Mouse (Mus musculus): ENCODE results near the gene Scarb2. TPM values are rescaled to one million over a fixed set of nuclear protein-coding genes. Genes with fewer than 3 reads are reported as not detected.

The Scarb2 gene
- polyA plus RNA-seq, 1 experiment from 2014 or later = 26.7 TPM

GRCm38 (mm10) chr5:92410486-92410885 is 96.1 kb downstream of the Scarb2 start:
- H3K4me2 ChIP-seq (ENCODE audit: low read length) = no peak overlapping the region
- no peaks in the 10 kb centered on the region for H3K4me1 ChIP-seq (ENCODE audit: control insufficient read depth, insufficient read depth, low read length)
- H3K36me3 ChIP-seq (ENCODE audit: control insufficient read depth, insufficient read depth, low read length) = peaks cover 6% of the 10 kb centered on the region; the same call in 1 of the 2 replicates
- H3K9me3 ChIP-seq (replicated peaks; ENCODE audit: control insufficient read depth, low read length, poor library complexity, severe bottlenecking) = no peaks in the 10 kb centered on the region
- H3K27ac ChIP-seq (ENCODE audit: low read length) = no peak overlapping the region
- no peak for ATAC-seq
- no peak overlapping the region for H3K4me3 ChIP-seq (ENCODE audit: low read depth, low read length)
- WGBS = 87% methylated on average over 5 of the region's 5 CpGs
- H3K27me3 ChIP-seq (ENCODE audit: control insufficient read depth, insufficient read depth, low read depth, low read length) = no peaks in the 10 kb centered on the region
- no peak overlapping the region for H3K9ac ChIP-seq (ENCODE audit: low read depth, low read length)

GRCm38 (mm10) chr5:92409361-92410155 is 97.1 kb downstream of the Scarb2 start:
- Histone ChIP-seq H3K9me3 (replicated peaks; ENCODE audit: control insufficient read depth, low read length, poor library complexity, severe bottlenecking) (no peaks in the 10 kb centered on the region), H3K36me3 (ENCODE audit: control insufficient read depth, insufficient read depth, low read length) (peaks cover 6% of the 10 kb centered on the region; the same call in 1 of the 2 replicates), H3K27me3 (ENCODE audit: control insufficient read depth, insufficient read depth, low read depth, low read length) (no peaks in the 10 kb centered on the region), H3K4me3 (ENCODE audit: low read depth, low read length) (no peak overlapping the region), H3K4me2 (ENCODE audit: low read length) (no peak overlapping the region), H3K4me1 (ENCODE audit: control insufficient read depth, insufficient read depth, low read length) (no peaks in the 10 kb centered on the region), H3K9ac (ENCODE audit: low read depth, low read length) (no peak overlapping the region), H3K27ac (ENCODE audit: low read length) (no peak overlapping the region)
- 86% methylated on average over 9 of the region's 9 CpGs for WGBS
- no peak for ATAC-seq

GRCm38 (mm10) chr5:92404400-92404678 is 102.3 kb downstream of the Scarb2 start:
- Histone ChIP-seq H3K27ac (ENCODE audit: low read length) (no peak overlapping the region), H3K4me1 (ENCODE audit: control insufficient read depth, insufficient read depth, low read length) (no peaks in the 10 kb centered on the region), H3K4me2 (ENCODE audit: low read length) (no peak overlapping the region), H3K4me3 (ENCODE audit: low read depth, low read length) (no peak overlapping the region), H3K27me3 (ENCODE audit: control insufficient read depth, insufficient read depth, low read depth, low read length) (no peaks in the 10 kb centered on the region), H3K9me3 (replicated peaks; ENCODE audit: control insufficient read depth, low read length, poor library complexity, severe bottlenecking) (no peaks in the 10 kb centered on the region), H3K36me3 (ENCODE audit: control insufficient read depth, insufficient read depth, low read length) (no peaks in the 10 kb centered on the region), H3K9ac (ENCODE audit: low read depth, low read length) (no peak overlapping the region)
- 29% methylated on average over 2 of the region's 2 CpGs for WGBS
- no peak for ATAC-seq

- no peak overlapping the region for H3K27ac ChIP-seq (ENCODE audit: low read length)
- H3K36me3 ChIP-seq (ENCODE audit: control insufficient read depth, insufficient read depth, low read length) = no peaks in the 10 kb centered on the region
- WGBS = 47% methylated on average over 10 of the region's 10 CpGs
- H3K9ac ChIP-seq (ENCODE audit: low read depth, low read length) = no peak overlapping the region
- H3K4me3 ChIP-seq (ENCODE audit: low read depth, low read length) = no peak overlapping the region
- H3K9me3 ChIP-seq (replicated peaks; ENCODE audit: control insufficient read depth, low read length, poor library complexity, severe bottlenecking) = no peaks in the 10 kb centered on the region
- H3K4me1 ChIP-seq (ENCODE audit: control insufficient read depth, insufficient read depth, low read length) = no peaks in the 10 kb centered on the region
- no peak overlapping the region for H3K4me2 ChIP-seq (ENCODE audit: low read length)
- ATAC-seq = no peak
- H3K27me3 ChIP-seq (ENCODE audit: control insufficient read depth, insufficient read depth, low read depth, low read length) = no peaks in the 10 kb centered on the region
Observed at GRCm38 (mm10) chr5:92403562-92404399, 102.9 kb downstream of the Scarb2 start.

GRCm38 (mm10) chr5:92402816-92403215 is 103.8 kb downstream of the Scarb2 start:
- Histone ChIP-seq H3K4me3 (ENCODE audit: low read depth, low read length) (no peak overlapping the region), H3K9me3 (replicated peaks; ENCODE audit: control insufficient read depth, low read length, poor library complexity, severe bottlenecking) (no peaks in the 10 kb centered on the region), H3K27me3 (ENCODE audit: control insufficient read depth, insufficient read depth, low read depth, low read length) (no peaks in the 10 kb centered on the region), H3K27ac (ENCODE audit: low read length) (no peak overlapping the region), H3K4me2 (ENCODE audit: low read length) (no peak overlapping the region), H3K36me3 (ENCODE audit: control insufficient read depth, insufficient read depth, low read length) (no peaks in the 10 kb centered on the region), H3K9ac (ENCODE audit: low read depth, low read length) (no peak overlapping the region), H3K4me1 (ENCODE audit: control insufficient read depth, insufficient read depth, low read length) (no peaks in the 10 kb centered on the region)
- 69% methylated on average over 9 of the region's 9 CpGs for WGBS
- ATAC-seq = no peak

- H3K9ac ChIP-seq (ENCODE audit: low read depth, low read length) = no peak overlapping the region
- no peaks in the 10 kb centered on the region for H3K9me3 ChIP-seq (replicated peaks; ENCODE audit: control insufficient read depth, low read length, poor library complexity, severe bottlenecking)
- peak; percentile 79 for ATAC-seq
- no peak overlapping the region for H3K4me2 ChIP-seq (ENCODE audit: low read length)
- 23% methylated on average over 5 of the region's 5 CpGs for WGBS
- H3K27me3 ChIP-seq (ENCODE audit: control insufficient read depth, insufficient read depth, low read depth, low read length) = no peaks in the 10 kb centered on the region; the same call in 1 of the 2 replicates
- H3K27ac ChIP-seq (ENCODE audit: low read length) = no peak overlapping the region
- H3K4me1 ChIP-seq (ENCODE audit: control insufficient read depth, insufficient read depth, low read length) = no peaks in the 10 kb centered on the region
- no peak overlapping the region for H3K4me3 ChIP-seq (ENCODE audit: low read depth, low read length)
- H3K36me3 ChIP-seq (ENCODE audit: control insufficient read depth, insufficient read depth, low read length) = no peaks in the 10 kb centered on the region
Observed at GRCm38 (mm10) chr5:92398153-92398552, 108.5 kb downstream of the Scarb2 start.

- WGBS = 94% methylated on average over 6 of the region's 6 CpGs
Observed at GRCm38 (mm10) chr5:92396476-92396875, 110.2 kb downstream of the Scarb2 start.

GRCm38 (mm10) chr5:92395764-92396163 is 110.9 kb downstream of the Scarb2 start:
- no peak overlapping the region for H3K4me3 ChIP-seq (ENCODE audit: low read depth, low read length)
- peaks cover 12% of the 10 kb centered on the region for H3K27me3 ChIP-seq (ENCODE audit: control insufficient read depth, insufficient read depth, low read depth, low read length)
- ATAC-seq = no peak
- no peaks in the 10 kb centered on the region for H3K9me3 ChIP-seq (replicated peaks; ENCODE audit: control insufficient read depth, low read length, poor library complexity, severe bottlenecking)
- H3K4me1 ChIP-seq (ENCODE audit: control insufficient read depth, insufficient read depth, low read length) = 0 out of 2 replicates have a peak, but pooled peaks cover 4% of the 10 kb centered on the region
- no peak overlapping the region for H3K4me2 ChIP-seq (ENCODE audit: low read length)
- H3K9ac ChIP-seq (ENCODE audit: low read depth, low read length) = no peak overlapping the region
- no peaks in the 10 kb centered on the region for H3K36me3 ChIP-seq (ENCODE audit: control insufficient read depth, insufficient read depth, low read length)
- WGBS = 86% methylated on average over 3 of the region's 3 CpGs
- H3K27ac ChIP-seq (ENCODE audit: low read length) = no peak overlapping the region

More at GRCm38 (mm10) chr5:92396476-92396875, 110.2 kb downstream of the Scarb2 start:
- Histone ChIP-seq H3K27ac (ENCODE audit: low read length) (no peak overlapping the region), H3K36me3 (ENCODE audit: control insufficient read depth, insufficient read depth, low read length) (no peaks in the 10 kb centered on the region), H3K4me1 (ENCODE audit: control insufficient read depth, insufficient read depth, low read length) (0 out of 2 replicates have a peak, but pooled peaks cover 4% of the 10 kb centered on the region), H3K9ac (ENCODE audit: low read depth, low read length) (no peak overlapping the region), H3K4me2 (ENCODE audit: low read length) (no peak overlapping the region), H3K9me3 (replicated peaks; ENCODE audit: control insufficient read depth, low read length, poor library complexity, severe bottlenecking) (no peaks in the 10 kb centered on the region), H3K27me3 (ENCODE audit: control insufficient read depth, insufficient read depth, low read depth, low read length) (peaks cover 12% of the 10 kb centered on the region), H3K4me3 (ENCODE audit: low read depth, low read length) (no peak overlapping the region)
- ATAC-seq = no peak

- H3K36me3 ChIP-seq (ENCODE audit: control insufficient read depth, insufficient read depth, low read length) = no peaks in the 10 kb centered on the region
- 0 out of 2 replicates have a peak, but pooled peaks cover 4% of the 10 kb centered on the region for H3K4me1 ChIP-seq (ENCODE audit: control insufficient read depth, insufficient read depth, low read length)
- ATAC-seq = no peak
- no peaks in the 10 kb centered on the region for H3K9me3 ChIP-seq (replicated peaks; ENCODE audit: control insufficient read depth, low read length, poor library complexity, severe bottlenecking)
- no peak overlapping the region for H3K27ac ChIP-seq (ENCODE audit: low read length)
- WGBS = 74% methylated on average over 10 of the region's 10 CpGs
- no peak overlapping the region for H3K4me3 ChIP-seq (ENCODE audit: low read depth, low read length)
- no peak overlapping the region for H3K4me2 ChIP-seq (ENCODE audit: low read length)
- H3K27me3 ChIP-seq (ENCODE audit: control insufficient read depth, insufficient read depth, low read depth, low read length) = peaks cover 12% of the 10 kb centered on the region
- H3K9ac ChIP-seq (ENCODE audit: low read depth, low read length) = no peak overlapping the region
Observed at GRCm38 (mm10) chr5:92393863-92394262, 112.8 kb downstream of the Scarb2 start.
